In the genomic region with DNA sequence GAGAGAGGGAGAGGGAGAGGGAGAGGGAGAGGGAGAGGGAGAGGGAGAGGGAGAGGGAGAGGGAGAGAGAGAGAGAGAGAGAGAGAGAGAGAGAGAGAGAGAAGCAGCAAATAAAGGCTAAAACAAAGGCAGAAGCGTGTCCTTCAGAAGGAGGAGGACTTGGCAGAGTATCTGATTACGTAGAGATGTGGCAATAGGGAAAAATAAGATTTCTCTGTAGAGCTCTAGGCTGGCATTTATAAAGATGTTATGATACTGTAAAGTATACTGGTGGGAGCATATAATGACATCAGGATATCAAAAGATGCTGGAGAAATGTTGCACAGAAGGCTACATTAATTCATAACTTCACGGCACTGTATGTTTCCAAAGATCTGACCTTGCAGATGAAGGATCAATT, we compare ENCODE assay signal across 13 mouse cellular contexts.
"Had no signal": no experiment of that assay in that cellular context is flagged by ENCODE, and none has a peak within 500 bp of the region (broad histone marks: within the 10 kb centered on the region; RNA-seq: fewer than 3 reads in every experiment).

No protein-coding gene starts in this region.

- DNase-seq: gastrocnemius, postnatal 14 days; gastrocnemius, postnatal 36 days; heart, adult 11 months; heart, adult 2 months; heart, postnatal 14 days; heart, postnatal 36 days; kidney, adult 11 months; kidney, adult 2 months; kidney, adult 9 months; kidney, postnatal 14 days; kidney, postnatal 36 days; layer of hippocampus, postnatal 36 days; left cerebral cortex, postnatal 4 days had no signal
